In genomic region chr3:87804038-87804677, GRCm38 (mm10) we compare ENCODE assay signal across 8 mouse cellular contexts. TPM values are rescaled to one million over a fixed set of nuclear protein-coding genes. Genes with fewer than 3 reads are reported as not detected.
DNase-seq lines count a peak whose midpoint lies in the region; ATAC-seq and TF ChIP-seq lines count a peak whose summit lies in the region.

No protein-coding gene starts in this region.

- H3K9me3 ChIP-seq in neural tube, embryonic 11.5 days (ENCODE audit: control insufficient read depth, low read length) = no peaks in the 10 kb centered on the region
- H3K9me3 ChIP-seq in embryonic facial prominence, embryonic 14.5 days (ENCODE audit: control insufficient read depth, low read length) = no peaks in the 10 kb centered on the region
- H3K9me3 ChIP-seq in limb, embryonic 12.5 days = no peaks in the 10 kb centered on the region

- DNase-seq in neural tube, embryonic 11.5 days (ENCODE audit: low spot score) = peak; percentile 10
- no peak for DNase-seq in neural tube, embryonic 10.5 days (ENCODE audit: extremely low spot score, low spot score)
- DNase-seq in embryonic facial prominence, embryonic 14.5 days (ENCODE audit: low spot score) = no peak
- no peak for DNase-seq in layer of hippocampus, postnatal 25 days (ENCODE audit: extremely low spot score in 1 of 2, low spot score in 1 of 2)
- DNase-seq in urinary bladder, adult 2 months (ENCODE audit: low spot score) = no peak
- no peak for DNase-seq in spleen, postnatal 4 days (ENCODE audit: low spot score in 2 of 2)

- H3K4me1 ChIP-seq in neural tube, embryonic 11.5 days (ENCODE audit: control insufficient read depth, insufficient read depth, low read length) = no peaks in the 10 kb centered on the region
- H3K4me1 ChIP-seq in embryonic facial prominence, embryonic 14.5 days (ENCODE audit: control insufficient read depth, insufficient read depth, low read length) = 0 out of 2 replicates have a peak, but pooled peaks cover 4% of the 10 kb centered on the region
- H3K4me1 ChIP-seq in limb, embryonic 12.5 days (replicated peaks) = peaks cover 6% of the 10 kb centered on the region
- 0 out of 2 replicates have a peak, but pooled peaks cover 3% of the 10 kb centered on the region for H3K4me1 ChIP-seq in small intestine, adult 2 months (ENCODE audit: control insufficient read depth, insufficient read depth, insufficient read length, low read length)

- H3K9ac ChIP-seq in neural tube, embryonic 11.5 days (ENCODE audit: low read length) = no peak overlapping the region
- H3K9ac ChIP-seq in embryonic facial prominence, embryonic 14.5 days (ENCODE audit: low read depth, low read length) = no peak overlapping the region
- H3K9ac ChIP-seq in limb, embryonic 12.5 days (replicated peaks) = no peak overlapping the region

- no peak overlapping the region for H3K4me3 ChIP-seq in neural tube, embryonic 11.5 days (ENCODE audit: low read depth, low read length)
- H3K4me3 ChIP-seq in embryonic facial prominence, embryonic 14.5 days (ENCODE audit: low read depth, low read length) = 0 out of 2 replicates have a peak overlapping the region, but pooled peaks have one; percentile 17
- peak overlapping the region; percentile 23 for H3K4me3 ChIP-seq in limb, embryonic 12.5 days (replicated peaks)
- peak overlapping the region; percentile 68 for H3K4me3 ChIP-seq in small intestine, adult 2 months (ENCODE audit: low read depth, low read length)

- TF ChIP-seq POLR2A in small intestine, adult 2 months (IDR thresholded peaks at IDR 0.05; ENCODE audit: low read depth, low read length) = no peak

- no peaks in the 10 kb centered on the region for H3K36me3 ChIP-seq in neural tube, embryonic 11.5 days (ENCODE audit: control insufficient read depth, insufficient read depth, low read length)
- no peaks in the 10 kb centered on the region for H3K36me3 ChIP-seq in embryonic facial prominence, embryonic 14.5 days (ENCODE audit: control insufficient read depth, insufficient read depth, low read length)
- H3K36me3 ChIP-seq in limb, embryonic 12.5 days = no peaks in the 10 kb centered on the region
- H3K36me3 ChIP-seq in small intestine, adult 2 months (ENCODE audit: control insufficient read depth, insufficient read depth, low read length) = no peaks in the 10 kb centered on the region

- no peak for ATAC-seq in neural tube, embryonic 11.5 days (ENCODE audit: insufficient read depth, low FRiP score, low TSS enrichment)
- no peak for ATAC-seq in embryonic facial prominence, embryonic 14.5 days (ENCODE audit: low read depth)
- no peak for ATAC-seq in limb, embryonic 12.5 days (ENCODE audit: insufficient number of reproducible peaks, insufficient read depth, low FRiP score, low TSS enrichment, low read depth)

- no peak overlapping the region for H3K27ac ChIP-seq in neural tube, embryonic 11.5 days (ENCODE audit: low read depth, low read length)
- H3K27ac ChIP-seq in embryonic facial prominence, embryonic 14.5 days (replicated peaks; ENCODE audit: low read depth, low read length) = no peak overlapping the region
- H3K27ac ChIP-seq in limb, embryonic 12.5 days = no peak overlapping the region
- no peak overlapping the region for H3K27ac ChIP-seq in small intestine, adult 2 months (ENCODE audit: insufficient read depth, low read depth, low read length)

- peaks cover 37% of the 10 kb centered on the region for H3K27me3 ChIP-seq in neural tube, embryonic 11.5 days (ENCODE audit: control insufficient read depth, insufficient read depth, low read length)
- peaks cover 66% of the 10 kb centered on the region for H3K27me3 ChIP-seq in embryonic facial prominence, embryonic 14.5 days (replicated peaks; ENCODE audit: control insufficient read depth, insufficient read depth, low read length)
- H3K27me3 ChIP-seq in limb, embryonic 12.5 days = peaks cover 100% of the 10 kb centered on the region
- peaks cover 9% of the 10 kb centered on the region for H3K27me3 ChIP-seq in small intestine, adult 2 months (ENCODE audit: control insufficient read depth, insufficient read depth, low read length)

- peak overlapping the region; percentile 8; the same call in 1 of the 2 replicates for H3K4me2 ChIP-seq in neural tube, embryonic 11.5 days (ENCODE audit: low read depth)
- H3K4me2 ChIP-seq in embryonic facial prominence, embryonic 14.5 days (ENCODE audit: low read depth, low read length) = peak overlapping the region; percentile 44
- peak overlapping the region; percentile 47 for H3K4me2 ChIP-seq in limb, embryonic 12.5 days

- 5% methylated on average over 26 of the region's 26 CpGs for WGBS in neural tube, embryonic 11.5 days
- 6% methylated on average over 26 of the region's 26 CpGs for WGBS in embryonic facial prominence, embryonic 14.5 days
- WGBS in limb, embryonic 12.5 days = 5% methylated on average over 26 of the region's 26 CpGs
- 6% methylated on average over 26 of the region's 26 CpGs for WGBS in small intestine, adult 2 months

- no peak for TF ChIP-seq CTCF in small intestine, adult 2 months (IDR thresholded peaks at IDR 0.05; ENCODE audit: extremely low read depth, insufficient read length, insufficient replicate concordance, low read depth, low read length)

RNA-seq across cellular contexts. Expression of gene Insrr, which starts 7.4 kb away (rescaled TPM):
- polyA plus RNA-seq in neural tube, embryonic 11.5 days (2014; fragmentation: Nextera tagmentation; extraction: Ambion mirVana) = 0.45 and 0.87 TPM in 2 replicates
- polyA plus RNA-seq in embryonic facial prominence, embryonic 14.5 days (2014; fragmentation: Nextera tagmentation; extraction: Ambion mirVana) = 1.2 and 1.6 TPM in 2 replicates
- 0.40 and 0.44 TPM in 2 replicates for polyA plus RNA-seq in limb, embryonic 12.5 days (2016; fragmentation: Nextera tagmentation; extraction: Ambion mirVana)
- 1.3 and 2.6 TPM in 2 replicates for polyA plus RNA-seq in small intestine, adult 2 months (2012; rRNA removed)
- total RNA-seq in layer of hippocampus, postnatal 25 days (2021) = under 1 TPM; 0.09 to 0.10 TPM
- 0.73 and 0.80 TPM in 2 replicates for polyA plus RNA-seq in urinary bladder, adult 2 months (2012; rRNA removed)

RNA-seq across cellular contexts. Expression of gene Ntrk1, which starts 9.2 kb away (rescaled TPM):
- 18.3 and 20.4 TPM in 2 replicates for polyA plus RNA-seq in neural tube, embryonic 11.5 days (2014; fragmentation: Nextera tagmentation; extraction: Ambion mirVana)
- 16.2 and 19.5 TPM in 2 replicates for polyA plus RNA-seq in embryonic facial prominence, embryonic 14.5 days (2014; fragmentation: Nextera tagmentation; extraction: Ambion mirVana)
- 1.5 and 5.1 TPM in 2 replicates for polyA plus RNA-seq in limb, embryonic 12.5 days (2016; fragmentation: Nextera tagmentation; extraction: Ambion mirVana)
- 0.08 and 0.18 TPM in 2 replicates for polyA plus RNA-seq in small intestine, adult 2 months (2012; rRNA removed)
- total RNA-seq in layer of hippocampus, postnatal 25 days (2021) = under 1 TPM in 1 of 2 experiments, not detected in 1; 0.39 TPM
- polyA plus RNA-seq in urinary bladder, adult 2 months (2012; rRNA removed) = 2.7 and 3.5 TPM in 2 replicates

RNA-seq across cellular contexts. Expression of gene Pear1, which starts 19.9 kb away (rescaled TPM):
- 9.2 and 10.2 TPM in 2 replicates for polyA plus RNA-seq in neural tube, embryonic 11.5 days (2014; fragmentation: Nextera tagmentation; extraction: Ambion mirVana)
- polyA plus RNA-seq in embryonic facial prominence, embryonic 14.5 days (2014; fragmentation: Nextera tagmentation; extraction: Ambion mirVana) = 26.7 and 29.6 TPM in 2 replicates
- polyA plus RNA-seq in limb, embryonic 12.5 days (2016; fragmentation: Nextera tagmentation; extraction: Ambion mirVana) = 12.0 and 14.2 TPM in 2 replicates
- polyA plus RNA-seq in small intestine, adult 2 months (2012; rRNA removed) = 13.0 and 20.1 TPM in 2 replicates
- total RNA-seq in layer of hippocampus, postnatal 25 days (2021) = 10 to 100 TPM; 11.1 TPM
- 21.1 and 26.5 TPM in 2 replicates for polyA plus RNA-seq in urinary bladder, adult 2 months (2012; rRNA removed)

RNA-seq across cellular contexts. Expression of gene Sh2d2a, which starts 42.4 kb away (rescaled TPM):
- not detected in 2 replicates for polyA plus RNA-seq in neural tube, embryonic 11.5 days (2014; fragmentation: Nextera tagmentation; extraction: Ambion mirVana)
- 0.08 TPM in 1 of 2 replicates, not detected in the other for polyA plus RNA-seq in embryonic facial prominence, embryonic 14.5 days (2014; fragmentation: Nextera tagmentation; extraction: Ambion mirVana)
- not detected in 2 replicates for polyA plus RNA-seq in limb, embryonic 12.5 days (2016; fragmentation: Nextera tagmentation; extraction: Ambion mirVana)
- polyA plus RNA-seq in small intestine, adult 2 months (2012; rRNA removed) = 3.0 and 5.9 TPM in 2 replicates
- not detected for total RNA-seq in layer of hippocampus, postnatal 25 days (2021)
- polyA plus RNA-seq in urinary bladder, adult 2 months (2012; rRNA removed) = 0.65 and 0.87 TPM in 2 replicates

RNA-seq across cellular contexts. Expression of gene Lrrc71, which starts 55.7 kb away (rescaled TPM):
- polyA plus RNA-seq in neural tube, embryonic 11.5 days (2014; fragmentation: Nextera tagmentation; extraction: Ambion mirVana) = 0.24 and 0.31 TPM in 2 replicates
- 0.60 and 1.5 TPM in 2 replicates for polyA plus RNA-seq in embryonic facial prominence, embryonic 14.5 days (2014; fragmentation: Nextera tagmentation; extraction: Ambion mirVana)
- 0.33 and 0.39 TPM in 2 replicates for polyA plus RNA-seq in limb, embryonic 12.5 days (2016; fragmentation: Nextera tagmentation; extraction: Ambion mirVana)
- 0.03 TPM in 2 replicates for polyA plus RNA-seq in small intestine, adult 2 months (2012; rRNA removed)
- total RNA-seq in layer of hippocampus, postnatal 25 days (2021) = 1 to 10 TPM in 1 of 2 experiments, under 1 TPM in 1; 0.44 to 1.2 TPM
- 0.19 and 0.29 TPM in 2 replicates for polyA plus RNA-seq in urinary bladder, adult 2 months (2012; rRNA removed)
